Mouse (Mus musculus) embryo, embryonic 11.5 days (tissue): ENCODE measurements around the gene Prr13.

Experiments
- DNase-seq: peaks from one replicate; pipeline ENCODE4 v3.0.0-alpha.2; 2012; ENCODE audit warnings: low read depth, low spot score

Prr13 gene

DNA sequence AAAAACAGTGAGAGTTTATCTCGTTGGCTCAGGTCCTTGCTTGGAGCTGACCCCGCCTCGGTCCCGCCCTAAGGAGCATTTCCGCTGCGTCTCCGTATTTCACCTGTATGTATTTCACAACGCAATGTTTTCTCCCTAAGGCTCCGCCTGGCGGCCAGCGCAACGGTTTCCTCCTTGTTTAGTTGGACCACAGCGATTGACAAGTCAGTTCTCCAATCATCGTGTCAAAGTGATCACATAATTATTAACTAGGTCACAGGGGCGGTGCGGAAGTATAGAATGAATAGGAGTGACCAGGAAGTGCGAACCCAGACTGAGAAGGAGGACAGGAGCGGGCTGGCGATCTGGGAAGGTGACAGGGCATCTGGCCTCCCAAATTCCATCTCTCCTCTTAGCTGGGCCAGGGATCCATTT, at the start of gene Prr13:
Prr13 (plus strand) TSS at position 125 of the 414 bp plus-strand sequence.
- peak; percentile 81 for DNase-seq

- no peak for DNase-seq
These were observed 49.5 kb upstream of the Prr13 start for GRCm38 (mm10) chr15:102409286-102409685.

DNA sequence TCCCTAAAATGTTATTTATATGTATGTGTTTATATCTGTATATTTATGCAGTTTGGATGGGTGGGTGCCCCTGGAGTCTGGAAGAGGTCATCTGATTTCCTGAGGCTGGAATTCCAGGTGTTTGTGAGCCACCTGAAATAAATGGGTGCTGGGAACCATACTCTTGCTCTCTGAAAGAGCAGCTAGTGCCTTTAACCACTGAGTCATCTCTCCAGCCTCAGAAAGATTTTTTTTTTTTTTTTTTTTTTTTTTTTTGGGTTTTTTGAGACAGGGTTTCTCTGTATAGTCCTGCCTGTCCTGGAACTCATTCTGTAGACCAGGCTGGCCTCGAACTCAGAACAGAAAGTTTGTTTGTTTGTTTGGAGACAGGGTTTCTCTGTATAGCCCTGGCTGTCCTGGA, 47.8 kb upstream of the Prr13 start:
- no peak for DNase-seq

DNA sequence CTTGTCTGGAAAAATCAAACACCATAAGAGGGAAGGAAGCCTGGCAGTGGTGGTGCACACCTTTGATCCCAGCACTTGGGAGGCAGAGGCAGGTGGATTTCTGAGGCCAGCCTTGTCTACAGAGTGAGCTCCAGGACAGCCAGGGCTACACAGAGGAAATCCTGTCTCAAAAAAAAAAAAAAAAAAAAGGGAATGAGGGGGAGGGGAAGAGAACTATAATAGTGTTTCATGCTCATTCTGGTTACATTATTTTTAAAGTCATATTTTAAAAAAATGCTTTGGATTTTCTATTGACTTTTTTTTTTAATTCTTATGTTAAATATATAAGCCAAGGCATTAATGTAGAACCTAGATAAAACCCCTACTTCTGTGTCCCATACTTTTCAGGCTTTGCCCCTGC, 45.1 kb upstream of the Prr13 start:
- DNase-seq, result no peak

GRCm38 (mm10) chr15:102417524-102417923, 41.3 kb upstream of the Prr13 start:
- no peak for DNase-seq

DNA sequence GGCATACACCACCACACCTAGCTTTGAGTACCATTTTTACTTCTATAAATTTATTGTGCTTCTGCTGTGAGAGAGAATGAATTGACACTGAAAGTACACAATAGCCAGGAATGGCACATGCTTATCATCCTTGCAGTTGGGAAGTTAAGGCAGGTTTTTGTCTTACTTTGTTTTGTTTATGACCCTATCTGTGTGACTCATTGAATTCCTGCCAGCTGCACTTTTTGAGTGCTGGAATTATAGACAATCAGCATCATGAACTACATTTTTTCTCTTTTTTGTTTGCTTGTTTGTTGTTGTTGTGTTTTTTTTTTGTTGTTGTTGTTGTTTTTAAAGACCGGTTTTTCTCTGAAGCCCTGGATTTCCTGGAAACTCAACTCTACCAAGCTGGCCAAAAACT, 37.8 kb upstream of the Prr13 start:
- DNase-seq, result no peak

GRCm38 (mm10) chr15:102421437-102421836, 37.4 kb upstream of the Prr13 start:
- DNase-seq, result no peak

DNA sequence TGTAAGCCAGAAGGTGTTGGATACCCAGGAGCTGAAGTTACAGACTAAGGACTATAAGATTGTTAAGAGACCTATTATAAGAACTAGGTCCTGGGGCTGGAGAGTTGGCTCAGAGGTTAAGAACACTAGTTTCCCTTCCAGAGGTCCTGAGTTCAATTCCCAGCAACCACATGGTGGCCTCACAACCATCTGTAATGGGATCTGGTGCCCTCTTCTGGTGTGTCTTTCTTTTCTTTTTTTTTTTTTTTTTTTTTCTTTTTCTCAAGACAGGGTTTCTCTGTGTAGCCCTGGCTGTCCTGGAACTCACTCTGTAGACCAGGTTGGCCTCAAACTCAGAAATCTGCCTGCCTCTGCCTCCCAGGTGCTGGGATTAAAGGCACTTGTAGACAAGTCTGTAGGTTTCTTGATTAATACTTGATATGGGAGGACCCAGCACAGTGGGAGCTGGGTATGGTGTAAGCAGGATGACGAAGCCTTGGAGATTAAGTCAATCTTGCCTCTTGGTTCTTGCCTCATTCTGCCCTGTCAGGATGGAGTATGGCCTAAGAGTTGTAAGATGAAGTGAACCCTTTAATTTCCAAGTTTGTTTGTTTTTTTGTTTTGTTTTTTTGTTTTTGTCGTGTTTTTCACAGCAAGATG, 35.1 kb upstream of the Prr13 start:
- DNase-seq, result no peak

GRCm38 (mm10) chr15:102424657-102425056, 34.2 kb upstream of the Prr13 start:
- DNase-seq, result no peak

GRCm38 (mm10) chr15:102426963-102427362, 31.9 kb upstream of the Prr13 start:
- DNase-seq, result no peak

DNA sequence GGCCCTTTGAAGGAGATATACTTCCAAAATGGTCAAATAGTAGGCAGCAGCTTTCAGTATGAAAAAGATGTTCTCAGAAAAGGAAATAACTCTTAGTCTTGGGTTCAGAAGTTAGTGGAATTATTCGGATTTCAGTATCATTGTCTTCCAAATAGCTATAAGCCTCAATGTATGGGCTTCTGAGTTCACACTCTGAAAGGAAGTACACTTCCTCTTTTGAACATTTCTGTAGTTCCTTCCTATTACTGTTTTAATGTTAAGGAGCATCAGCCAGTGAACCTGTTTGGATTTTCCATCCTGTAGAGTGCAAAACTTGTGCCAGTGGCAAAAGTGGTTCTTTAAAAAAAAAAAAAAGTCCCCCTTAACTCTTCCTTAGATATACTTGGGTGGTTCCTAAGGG, 26.8 kb upstream of the Prr13 start:
- DNase-seq, result no peak

- DNase-seq, result no peak
These were observed 25.7 kb upstream of the Prr13 start for GRCm38 (mm10) chr15:102433173-102433572.

DNA sequence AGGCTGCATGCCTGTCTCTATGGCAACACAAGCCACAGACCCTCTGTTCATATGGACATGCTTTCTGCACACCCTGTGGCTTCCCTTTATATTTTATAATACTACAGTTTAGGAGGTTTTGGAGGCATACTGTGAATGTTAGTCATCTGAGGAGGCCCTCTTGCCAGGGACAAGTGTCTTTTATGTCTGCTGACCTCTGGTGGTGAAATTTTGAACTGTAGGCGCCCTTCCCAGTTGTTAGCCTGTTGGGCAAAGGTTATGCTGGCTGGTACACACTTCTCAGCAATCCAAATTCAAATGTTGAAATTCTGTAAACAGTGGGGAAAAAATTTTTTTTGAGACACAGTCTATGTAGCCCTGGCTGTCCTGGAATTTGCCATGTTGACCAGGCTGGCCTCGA, 16.3 kb upstream of the Prr13 start:
- DNase-seq, result peak; percentile 62

DNA sequence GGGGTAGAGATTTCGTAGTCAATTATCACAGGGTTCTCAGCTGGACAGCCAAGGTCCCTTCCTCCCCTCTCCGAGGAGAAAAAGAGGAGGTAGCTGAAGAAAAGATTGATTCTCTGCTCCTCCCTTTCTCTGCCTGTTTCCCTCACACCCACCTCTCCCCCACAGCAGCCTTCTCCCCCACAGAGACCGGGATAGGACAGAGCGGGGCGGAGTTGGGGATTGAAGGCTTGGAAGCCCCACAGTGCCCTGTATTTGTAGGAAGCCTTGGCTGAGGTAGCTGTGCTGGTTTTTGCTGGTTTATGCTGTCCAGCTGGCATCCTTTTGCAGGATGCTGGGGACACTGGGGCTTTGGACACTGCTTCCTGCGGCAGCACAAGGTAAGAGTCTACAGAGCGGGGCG, 13.7 kb upstream of the Prr13 start, which contains the start of gene Amhr2:
Amhr2 (plus strand) TSS at position 222 of the 400 bp plus-strand sequence.
- DNase-seq, result no peak

DNA sequence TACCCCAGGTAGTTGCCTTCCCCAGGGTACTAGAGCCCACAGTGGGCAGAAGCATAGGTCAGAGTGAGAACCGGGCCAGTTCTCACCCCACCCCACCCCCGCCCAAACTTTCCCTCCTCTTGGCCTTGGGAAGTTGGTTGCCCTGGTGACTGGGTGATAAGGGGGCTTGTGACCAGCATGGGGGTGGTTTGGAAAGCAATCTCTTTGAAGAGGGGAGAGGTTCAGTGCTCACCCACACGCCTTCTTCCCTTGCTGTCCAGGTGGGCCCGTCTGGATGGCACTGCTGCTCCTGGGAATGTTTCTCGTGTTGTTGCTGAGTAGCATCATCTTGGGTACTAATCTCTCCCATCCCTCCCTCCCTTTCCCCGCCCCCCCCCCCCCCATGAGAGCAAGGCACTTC, 12.4 kb upstream of the Prr13 start:
- DNase-seq, result no peak

- DNase-seq, result no peak
These were observed 9.5 kb upstream of the Prr13 start for GRCm38 (mm10) chr15:102449366-102449765.

DNA sequence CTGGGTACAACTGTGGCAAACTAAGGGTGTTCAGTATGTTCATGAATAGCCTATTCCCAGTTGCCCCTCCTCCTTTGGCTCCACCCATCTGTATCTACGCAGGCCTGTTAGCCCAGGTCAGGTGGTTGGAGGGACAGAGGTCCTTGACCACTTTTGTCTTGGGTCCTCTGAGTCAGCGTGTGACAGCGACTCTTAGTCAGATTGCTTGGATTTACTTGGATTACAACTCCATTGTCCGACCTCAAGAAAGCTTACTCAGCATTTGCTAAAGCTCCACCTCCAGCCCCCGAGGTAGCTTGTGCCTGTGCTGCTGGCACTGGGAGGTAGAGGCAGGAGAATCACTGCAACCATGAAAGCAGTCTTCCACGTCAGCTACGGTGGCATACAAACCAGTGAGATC, 7.9 kb upstream of the Prr13 start:
- DNase-seq, result no peak

- DNase-seq, result no peak
These were observed 7.0 kb upstream of the Prr13 start for GRCm38 (mm10) chr15:102451666-102452430.

DNA sequence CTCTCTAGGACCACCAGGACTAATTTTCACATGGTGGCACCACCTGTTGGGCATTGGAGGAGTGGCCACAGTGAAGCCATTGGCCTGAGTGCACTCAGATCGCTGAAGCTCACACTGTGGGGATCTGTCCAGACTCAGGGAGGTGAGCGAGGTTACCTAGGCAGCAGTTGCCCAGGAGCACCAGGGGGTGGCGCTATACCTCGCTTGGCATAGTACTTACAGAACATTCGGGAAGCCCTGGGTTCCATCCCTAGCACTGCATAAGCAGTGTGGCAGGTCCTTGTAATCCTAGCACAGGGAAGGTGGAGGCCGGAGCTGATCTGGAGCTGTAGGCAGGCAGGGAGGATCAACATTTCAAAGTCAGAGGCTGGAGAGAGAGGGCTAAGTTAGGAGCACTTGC, 2.8 kb upstream of the Prr13 start:
- DNase-seq, result no peak

- DNase-seq, result no peak
These were observed 635 bp upstream of the Prr13 start for GRCm38 (mm10) chr15:102458050-102458736.

DNA sequence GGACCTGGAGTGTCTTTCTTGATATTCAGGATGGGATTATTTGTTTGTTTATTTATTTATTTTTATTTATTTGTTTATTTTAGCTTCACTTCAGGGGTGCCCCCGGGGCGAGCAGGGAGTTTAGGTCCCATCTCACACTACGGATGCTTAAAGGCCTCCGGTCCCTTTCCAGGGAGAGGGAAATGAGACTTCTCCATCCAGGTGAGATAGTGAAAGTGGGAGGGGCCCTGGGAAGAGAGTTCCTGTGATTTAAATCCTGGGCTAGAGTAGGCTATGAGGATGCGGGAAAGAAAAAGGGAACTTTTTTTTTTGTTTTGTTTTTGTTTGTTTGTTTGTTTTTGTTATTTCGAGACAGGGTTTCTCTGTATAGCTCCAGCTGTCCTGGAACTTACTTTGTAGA, 553 bp downstream of the Prr13 start:
- no peak for DNase-seq

- DNase-seq, result no peak
These were observed 1.0 kb downstream of the Prr13 start for GRCm38 (mm10) chr15:102459847-102460246.

- no peak for DNase-seq
These were observed 1.6 kb downstream of the Prr13 start for GRCm38 (mm10) chr15:102460409-102460808.
